Mouse (Mus musculus) heart, adult 2 months (tissue): ENCODE data around the gene Fam213b. TPM values are rescaled to one million over a fixed set of nuclear protein-coding genes. Genes with fewer than 3 reads are reported as not detected.
A peak's percentile ranks its signal among the peaks of the same experiment; 100 is the strongest.

ENCODE experiments used
- DNase-seq, 2 experiments: peaks; one replicate each; pipeline ENCODE4 v3.0.0; 2021
- H3K27ac ChIP-seq: fragments of 200-600 bp; 2 replicates; pipeline ENCODE4 v1.8.1; 2022
- H3K27me3 ChIP-seq: fragments of 200-500 bp; 2 replicates; pipeline ENCODE4 v1.6.1; 2012; ENCODE audit warnings: mild to moderate bottlenecking, low read length, inconsistent platforms, mixed read lengths; ENCODE audit not compliant: control insufficient read depth, insufficient read depth
- H3K36me3 ChIP-seq: fragments of 200-500 bp; 2 replicates; pipeline ENCODE4 v1.6.1; 2012; ENCODE audit warnings: low read length, inconsistent platforms; ENCODE audit not compliant: control insufficient read depth, insufficient read depth
- H3K4me1 ChIP-seq: fragments of 200-500 bp; 2 replicates; pipeline ENCODE4 v1.6.1; 2011; ENCODE audit warnings: low read length; ENCODE audit not compliant: control insufficient read depth, insufficient read depth
- H3K4me3 ChIP-seq: fragments of 200-600 bp; 2 replicates; pipeline ENCODE4 v1.8.1; 2022
- H3K79me2 ChIP-seq: fragments of 200-500 bp; replicated peaks from 2 replicates; pipeline ENCODE4 v1.6.1; 2012; ENCODE audit warnings: mild to moderate bottlenecking, inconsistent platforms, low read length, moderate library complexity, mixed read lengths; ENCODE audit not compliant: control insufficient read depth, insufficient read depth
- H3K9ac ChIP-seq: fragments of 200-500 bp; 2 replicates; pipeline ENCODE4 v1.6.1; 2012; ENCODE audit warnings: low read depth, mild to moderate bottlenecking, control low read depth, inconsistent platforms, low read length, mixed read lengths
- CTCF ChIP-seq: fragments of 200-600 bp; IDR thresholded peaks from 2 replicates; pipeline ENCODE4 v1.8.1; 2022; ENCODE audit warnings: antibody characterized with exemption, mild to moderate bottlenecking, moderate library complexity
- EP300 ChIP-seq: fragments of 200-500 bp; IDR thresholded peaks from 2 replicates; pipeline ENCODE4 v1.6.1; 2011; ENCODE audit warnings: low read depth, low read length, control low read depth; ENCODE audit not compliant: insufficient read depth
- POLR2A ChIP-seq: fragments of 200-500 bp; IDR thresholded peaks from 2 replicates; pipeline ENCODE4 v1.6.1; 2011; ENCODE audit warnings: mild to moderate bottlenecking, low read depth, low read length, control low read depth; ENCODE audit not compliant: insufficient read depth
- WGBS: fragments of 180-500 bp; shearing (Covaris S2); methylation state at CpG from one replicate; pipeline ENCODE4 v1.1.7; 2018; 5-methylcytosine and 5-hydroxymethylcytosine counted together
- intact Hi-C: fragments of 180-260 bp; cut with DNase I; formaldehyde crosslinking; loops from one replicate; pipeline ENCODE4 v1.15.1; 2025
- polyA plus RNA-seq: library from polyadenylated mRNA; depleted of rRNA; stranded (reverse); fragments of >200 nt; gene quantifications from 2 replicates; pipeline ENCODE4 v1.2.3, GENCODE M21; 2012
- total RNA-seq, 2 experiments: library from RNA; stranded (reverse); gene quantifications; 2 replicates each; pipeline ENCODE4 v1.2.3; 2021

Gene Fam213b
- total and polyA plus RNA-seq, 3 experiments = 77.1 to 95.9 (median 77.3) TPM

DNA sequence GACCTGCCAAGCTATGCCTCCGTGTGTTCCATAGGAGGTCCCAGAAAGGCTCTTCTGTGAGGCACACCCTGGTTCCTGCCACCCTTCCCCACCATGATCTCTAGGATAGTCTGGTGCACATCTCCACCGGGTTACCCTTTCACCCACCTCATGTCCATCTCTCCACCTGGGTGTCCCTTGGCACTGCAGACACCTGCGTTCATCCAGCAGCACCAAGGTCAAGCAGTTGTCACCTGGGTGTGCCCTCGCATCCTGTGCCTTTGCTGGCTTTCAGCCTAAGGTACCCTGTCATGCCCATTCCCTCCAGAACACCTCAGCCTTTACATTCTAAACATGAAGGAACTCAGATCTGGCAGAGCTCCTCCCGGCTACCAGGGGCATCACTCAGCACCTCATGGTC is 32.5 kb downstream of the Fam213b start:
- intact Hi-C loops = no loop called here

DNA sequence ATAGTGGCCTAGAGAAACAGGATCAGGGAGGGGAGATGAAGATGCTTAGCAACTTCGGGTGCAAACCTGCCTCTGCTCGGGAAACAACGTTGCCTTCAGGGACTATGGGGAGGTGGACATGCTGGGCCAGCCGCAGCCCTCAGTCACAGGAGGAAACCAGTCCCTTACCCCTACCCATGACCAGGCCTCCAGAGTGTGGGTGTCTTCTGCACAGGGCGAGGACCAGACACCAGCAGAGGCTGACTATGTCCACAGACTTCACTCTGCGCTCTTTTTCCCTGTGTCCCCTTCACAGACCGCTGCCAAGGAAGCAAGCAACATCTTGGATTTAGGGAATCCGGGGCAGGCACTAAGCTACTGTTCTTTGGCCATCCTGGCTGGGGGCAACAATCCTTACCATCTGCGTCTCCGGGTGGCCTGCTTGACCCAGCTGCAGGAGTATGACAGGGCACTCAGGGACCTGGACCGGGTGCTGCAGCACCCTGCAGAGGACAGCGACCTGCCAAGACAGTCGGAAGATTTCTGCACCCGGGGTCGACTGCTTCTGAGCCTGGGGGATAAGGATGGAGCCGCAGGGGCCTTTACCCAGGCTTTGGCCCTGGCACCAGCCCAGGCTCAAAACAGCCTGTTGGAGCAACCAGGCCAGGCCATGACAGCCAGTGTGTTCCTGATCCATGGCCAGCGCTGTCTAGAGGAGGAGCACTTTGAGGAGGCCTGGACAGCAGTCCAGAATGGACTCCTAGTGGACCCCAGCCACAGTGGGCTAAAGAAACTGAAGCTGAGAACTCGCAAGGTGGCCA is 33.8 kb downstream of the Fam213b start:
- intact Hi-C loops = no loop called here
- Histone ChIP-seq H3K79me2 (no peaks in the 10 kb centered on the region), H3K36me3 (no peaks in the 10 kb centered on the region), H3K4me1 (peaks cover 2% of the 10 kb centered on the region; the same call in 1 of the 2 replicates), H3K27ac (no peak overlapping the region), H3K27me3 (no peaks in the 10 kb centered on the region), H3K9ac (no peak overlapping the region), H3K4me3 (no peak overlapping the region)
- no peak for DNase-seq
- WGBS = 82% methylated on average over 18 of the region's 18 CpGs
- TF ChIP-seq EP300 (no peak), CTCF (no peak), POLR2A (no peak)

More for the DNA sequence above, 32.5 kb downstream of the Fam213b start:
- no peaks in the 10 kb centered on the region for H3K36me3 ChIP-seq
- no peaks in the 10 kb centered on the region for H3K79me2 ChIP-seq
- TF ChIP-seq CTCF (no peak), POLR2A (no peak), EP300 (no peak)
- no peak overlapping the region for H3K27ac ChIP-seq
- no peak overlapping the region for H3K4me3 ChIP-seq
- peaks cover 2% of the 10 kb centered on the region; the same call in 1 of the 2 replicates for H3K4me1 ChIP-seq
- 84% methylated on average over 5 of the region's 5 CpGs for WGBS
- H3K27me3 ChIP-seq = no peaks in the 10 kb centered on the region
- no peak for DNase-seq
- H3K9ac ChIP-seq = no peak overlapping the region

DNA sequence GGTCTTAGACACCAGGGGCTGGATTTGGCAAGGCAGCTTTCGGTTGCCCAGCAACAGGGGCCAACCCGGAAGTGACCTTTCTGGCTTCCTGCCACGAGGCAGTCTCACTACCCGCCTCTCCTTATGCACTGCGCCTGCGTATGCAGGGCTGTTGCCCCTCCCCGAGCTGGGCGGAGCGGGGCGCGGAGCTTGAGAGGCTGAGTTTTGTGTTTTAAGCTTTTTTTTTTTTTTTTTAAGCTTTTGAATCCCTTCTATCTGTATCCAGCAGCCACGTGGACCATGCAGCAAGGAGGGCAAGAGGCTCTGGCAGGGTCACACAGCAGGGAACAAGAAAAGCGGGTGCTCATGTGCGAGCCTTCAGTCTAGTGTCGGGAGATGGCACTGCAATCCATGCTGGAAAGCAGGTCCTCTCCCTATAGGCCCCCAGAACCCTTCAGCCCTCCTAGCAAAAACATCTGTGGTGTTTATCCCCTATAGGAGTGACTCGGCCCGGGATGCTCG is 34.6 kb downstream of the Fam213b start:
- H3K4me3 ChIP-seq = peak overlapping the region; percentile 54
- H3K36me3 ChIP-seq = no peaks in the 10 kb centered on the region
- peaks cover 2% of the 10 kb centered on the region; the same call in 1 of the 2 replicates for H3K4me1 ChIP-seq
- 3% methylated on average over 18 of the region's 18 CpGs for WGBS
- H3K9ac ChIP-seq = peak overlapping the region; percentile 40; the same call in 1 of the 2 replicates
- H3K27ac ChIP-seq = peak overlapping the region; percentile 51
- H3K79me2 ChIP-seq = no peaks in the 10 kb centered on the region
- DNase-seq = peak; percentile 90 to 91
- TF ChIP-seq CTCF (peak; percentile 64), EP300 (no peak), POLR2A (0 out of 2 replicates have a peak, but pooled peaks have one; percentile 36)
- intact Hi-C loops = no loop called here
- H3K27me3 ChIP-seq = no peaks in the 10 kb centered on the region

DNA sequence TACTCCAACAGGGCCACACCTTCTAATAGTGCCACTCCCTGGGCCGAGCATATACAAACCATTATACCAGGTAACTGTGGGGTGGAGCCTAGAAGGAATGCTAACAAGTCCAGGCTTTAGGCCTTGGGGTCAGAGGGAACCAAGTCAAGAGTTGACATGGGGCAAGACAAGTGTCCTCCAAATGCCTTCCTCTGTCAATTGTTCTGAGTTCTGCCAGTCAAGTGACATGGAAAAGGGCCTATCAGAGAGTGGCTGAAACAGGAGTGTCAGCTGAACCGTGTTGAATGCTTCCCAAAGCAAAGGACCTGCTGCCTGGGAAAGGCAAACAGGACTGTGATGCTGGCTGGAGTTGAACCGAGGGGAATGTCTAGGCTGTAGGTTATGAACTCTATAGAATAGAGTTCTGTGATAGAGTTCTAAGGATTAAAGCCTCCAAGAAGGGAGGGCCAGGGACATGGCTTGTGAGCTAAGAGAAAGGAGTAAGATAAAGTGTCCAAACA is 35.4 kb downstream of the Fam213b start:
- H3K36me3 ChIP-seq = no peaks in the 10 kb centered on the region
- no peak overlapping the region for H3K4me3 ChIP-seq
- DNase-seq = no peak
- intact Hi-C loops = no loop called here
- H3K27me3 ChIP-seq = no peaks in the 10 kb centered on the region
- no peak overlapping the region; the same call in 1 of the 2 replicates for H3K27ac ChIP-seq
- no peak overlapping the region for H3K9ac ChIP-seq
- 74% methylated on average over 3 of the region's 3 CpGs for WGBS
- H3K79me2 ChIP-seq = no peaks in the 10 kb centered on the region
- TF ChIP-seq CTCF (no peak), EP300 (no peak), POLR2A (no peak)
- H3K4me1 ChIP-seq = peaks cover 2% of the 10 kb centered on the region; the same call in 1 of the 2 replicates

DNA sequence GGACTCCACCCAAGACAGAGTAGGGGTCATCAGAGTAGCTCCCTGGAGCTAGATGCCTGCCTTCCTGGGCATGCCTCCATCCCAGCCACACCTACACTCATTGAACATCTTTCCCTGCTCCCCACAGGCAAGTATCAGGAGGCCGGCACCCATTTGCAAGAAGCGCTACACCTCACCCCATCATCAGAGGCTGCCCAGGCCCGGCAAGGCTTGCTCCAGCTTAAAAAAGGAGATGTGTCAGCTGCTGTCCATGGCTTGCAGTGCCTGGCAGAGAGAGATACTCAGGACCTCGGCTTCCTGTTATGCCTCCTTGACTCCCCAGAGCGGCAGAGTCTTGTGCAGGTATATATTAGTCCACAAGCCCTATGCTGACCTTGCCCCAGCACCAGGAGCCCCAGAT is 37.0 kb downstream of the Fam213b start:
- H3K27me3 ChIP-seq = no peaks in the 10 kb centered on the region
- TF ChIP-seq CTCF (no peak), POLR2A (no peak), EP300 (no peak)
- intact Hi-C loops = no loop called here
- H3K9ac ChIP-seq = no peak overlapping the region
- H3K4me3 ChIP-seq = no peak overlapping the region
- H3K27ac ChIP-seq = no peak overlapping the region
- no peak for DNase-seq
- H3K79me2 ChIP-seq = no peaks in the 10 kb centered on the region
- 70% methylated on average over 5 of the region's 5 CpGs for WGBS
- no peaks in the 10 kb centered on the region for H3K36me3 ChIP-seq
- peaks cover 2% of the 10 kb centered on the region; the same call in 1 of the 2 replicates for H3K4me1 ChIP-seq

DNA sequence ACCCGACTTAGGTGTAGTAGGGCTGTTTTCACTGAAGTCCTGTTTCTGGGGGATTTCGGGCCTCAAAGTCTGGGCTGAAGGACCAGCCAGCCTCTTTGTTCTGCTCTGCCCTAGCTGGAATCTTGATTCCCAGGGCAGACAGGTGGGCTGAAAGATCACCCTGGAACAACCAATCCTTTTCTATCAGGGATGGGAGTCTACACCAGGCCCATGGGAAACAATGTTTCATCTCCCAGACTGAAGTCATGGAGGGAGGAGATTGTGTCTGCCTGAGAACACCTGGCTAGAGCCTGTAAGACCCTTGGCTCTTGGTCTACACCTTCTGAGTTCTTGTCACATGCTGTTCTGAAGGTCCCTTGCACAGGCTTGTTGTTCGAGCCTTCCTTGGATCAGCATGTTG is 40.3 kb downstream of the Fam213b start:
- peaks cover 6% of the 10 kb centered on the region; the same call in 1 of the 2 replicates for H3K27me3 ChIP-seq
- no peaks in the 10 kb centered on the region; the same call in 1 of the 2 replicates for H3K4me1 ChIP-seq
- no peaks in the 10 kb centered on the region for H3K36me3 ChIP-seq
- no peak for TF ChIP-seq CTCF
- TF ChIP-seq EP300 = no peak
- no peak for TF ChIP-seq POLR2A
- DNase-seq = no peak
- intact Hi-C loops = no loop called here
- WGBS = 78% methylated on average over 3 of the region's 3 CpGs
- no peak overlapping the region for H3K4me3 ChIP-seq
- no peak overlapping the region for H3K9ac ChIP-seq
- no peak overlapping the region for H3K27ac ChIP-seq
- H3K79me2 ChIP-seq = no peaks in the 10 kb centered on the region
